13 mouse cellular contexts compared by ENCODE assay signal in the genomic region with DNA sequence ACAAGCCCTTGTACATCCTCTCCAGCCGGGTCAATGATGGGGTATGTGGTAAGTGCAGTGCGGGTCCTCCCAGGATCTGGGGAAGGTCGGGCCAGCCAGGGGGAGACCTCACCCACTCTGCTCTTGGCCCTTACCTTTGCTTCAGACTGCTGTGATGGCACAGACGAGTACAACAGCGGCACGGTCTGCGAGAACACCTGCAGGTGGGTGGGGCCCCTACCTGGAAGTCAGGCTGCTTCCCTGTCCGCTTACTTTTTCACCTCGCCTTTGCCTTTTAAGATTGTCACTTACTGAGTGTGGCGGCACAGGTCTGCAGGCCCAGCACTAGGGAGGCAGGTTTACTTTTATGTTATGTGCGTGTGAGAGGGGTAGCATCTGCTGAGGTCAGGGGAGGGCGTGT. TPM values are rescaled to one million over a fixed set of nuclear protein-coding genes. Genes with fewer than 3 reads are reported as not detected.
DNase-seq lines count a peak whose midpoint lies in the region; ATAC-seq and TF ChIP-seq lines count a peak whose summit lies in the region.
"Had no signal": no experiment of that assay in that cellular context is flagged by ENCODE, and none has a peak within 500 bp of the region (broad histone marks: within the 10 kb centered on the region; RNA-seq: fewer than 3 reads in every experiment).

No protein-coding gene starts in this region.

- H3K4me3 ChIP-seq in heart, embryonic 10.5 days: peak overlapping the region; percentile 83; the same call in 1 of the 2 replicates
- no peak overlapping the region for H3K4me3 ChIP-seq in lung, embryonic 14.5 days (ENCODE audit: low read depth, low read length)
- no peak overlapping the region for H3K4me3 ChIP-seq in embryonic facial prominence, embryonic 12.5 days
- peak overlapping the region; percentile 67; the same call in 1 of the 2 replicates for H3K4me3 ChIP-seq in limb, embryonic 13.5 days

- no peaks in the 10 kb centered on the region for H3K27me3 ChIP-seq in heart, embryonic 10.5 days (ENCODE audit: insufficient read depth, poor library complexity, severe bottlenecking)
- no peaks in the 10 kb centered on the region for H3K27me3 ChIP-seq in lung, embryonic 14.5 days (ENCODE audit: insufficient read depth, low read length)
- H3K27me3 ChIP-seq in embryonic facial prominence, embryonic 12.5 days: no peaks in the 10 kb centered on the region
- H3K27me3 ChIP-seq in limb, embryonic 13.5 days: no peaks in the 10 kb centered on the region

- no peak for TF ChIP-seq CTCF in lung, embryonic 14.5 days (IDR thresholded peaks at IDR 0.05; ENCODE audit: low read depth)

- H3K9ac ChIP-seq in lung, embryonic 14.5 days: no peak overlapping the region
- H3K9ac ChIP-seq in embryonic facial prominence, embryonic 12.5 days: no peak overlapping the region
- H3K9ac ChIP-seq in limb, embryonic 13.5 days: peak overlapping the region; percentile 26; the same call in 1 of the 2 replicates

- 92% methylated on average over 12 of the region's 12 CpGs for WGBS in heart, embryonic 10.5 days
- 85% methylated on average over 12 of the region's 12 CpGs for WGBS in lung, embryonic 14.5 days
- WGBS in embryonic facial prominence, embryonic 12.5 days: 93% methylated on average over 12 of the region's 12 CpGs
- WGBS in limb, embryonic 13.5 days: 92% methylated on average over 12 of the region's 12 CpGs

- peaks cover 24% of the 10 kb centered on the region for H3K4me1 ChIP-seq in heart, embryonic 10.5 days
- H3K4me1 ChIP-seq in lung, embryonic 14.5 days (ENCODE audit: insufficient read depth): peaks cover 7% of the 10 kb centered on the region
- peaks cover 29% of the 10 kb centered on the region for H3K4me1 ChIP-seq in embryonic facial prominence, embryonic 12.5 days
- H3K4me1 ChIP-seq in limb, embryonic 13.5 days: peaks cover 23% of the 10 kb centered on the region

- H3K4me2 ChIP-seq in lung, embryonic 14.5 days: 0 out of 2 replicates have a peak overlapping the region, but pooled peaks have one; percentile 79
- H3K4me2 ChIP-seq in embryonic facial prominence, embryonic 12.5 days (replicated peaks): 0 out of 2 replicates have a peak overlapping the region, but pooled peaks have one; percentile 82
- H3K4me2 ChIP-seq in limb, embryonic 13.5 days (replicated peaks): peak overlapping the region; percentile 93; the same call in 1 of the 2 replicates

- no peak overlapping the region; the same call in 1 of the 2 replicates for H3K27ac ChIP-seq in heart, embryonic 10.5 days
- H3K27ac ChIP-seq in lung, embryonic 14.5 days (ENCODE audit: low read depth): no peak overlapping the region
- no peak overlapping the region for H3K27ac ChIP-seq in embryonic facial prominence, embryonic 12.5 days
- H3K27ac ChIP-seq in limb, embryonic 13.5 days: no peak overlapping the region
- H3K27ac ChIP-seq: heart, embryonic 13.5 days had no signal

- no peak for ATAC-seq in lung, embryonic 14.5 days (ENCODE audit: insufficient read depth)
- no peak for ATAC-seq in embryonic facial prominence, embryonic 12.5 days (ENCODE audit: insufficient number of reproducible peaks, insufficient read depth, low FRiP score, low TSS enrichment)
- no peak for ATAC-seq in limb, embryonic 13.5 days (ENCODE audit: low FRiP score, low read depth)

- no peak for DNase-seq in heart, embryonic 10.5 days (ENCODE audit: low spot score)
- no peak for DNase-seq in heart, postnatal 4 days
- no peak for DNase-seq in lung, embryonic 14.5 days
- DNase-seq in lung, adult 18-20 months: no peak
- no peak for DNase-seq in adrenal gland, adult 2 months
- no peak for DNase-seq in heart, postnatal 25 days (ENCODE audit: low spot score)
- DNase-seq: adrenal gland, postnatal 36 days; gastrocnemius, postnatal 36 days; kidney, postnatal 25 days; lung, postnatal 10 days had no signal

- no peaks in the 10 kb centered on the region for H3K9me3 ChIP-seq in heart, embryonic 10.5 days
- H3K9me3 ChIP-seq in lung, embryonic 14.5 days (ENCODE audit: low read depth, low read length): no peaks in the 10 kb centered on the region
- no peaks in the 10 kb centered on the region for H3K9me3 ChIP-seq in embryonic facial prominence, embryonic 12.5 days
- no peaks in the 10 kb centered on the region for H3K9me3 ChIP-seq in limb, embryonic 13.5 days
- H3K9me3 ChIP-seq: heart, embryonic 13.5 days had no signal

- peaks cover 57% of the 10 kb centered on the region for H3K36me3 ChIP-seq in heart, embryonic 10.5 days
- peaks cover 52% of the 10 kb centered on the region for H3K36me3 ChIP-seq in lung, embryonic 14.5 days (ENCODE audit: insufficient read depth)
- peaks cover 54% of the 10 kb centered on the region for H3K36me3 ChIP-seq in embryonic facial prominence, embryonic 12.5 days
- peaks cover 58% of the 10 kb centered on the region for H3K36me3 ChIP-seq in limb, embryonic 13.5 days

- intact Hi-C loops in heart, postnatal 25 days (cut with DNase I): no loop called here

RNA-seq across cellular contexts. Expression of a gene that starts 1.9 kb away (rescaled TPM):
- polyA plus RNA-seq in heart, embryonic 10.5 days (2016; fragmentation: Nextera tagmentation; extraction: Ambion mirVana): 89.8 and 106 TPM in 2 replicates
- 10 to 100 TPM; 69.8 to 73.7 TPM for total RNA-seq in heart, postnatal 4 days (2021)
- 94.4 and 107 TPM in 2 replicates for polyA plus RNA-seq in lung, embryonic 14.5 days (2014; fragmentation: Nextera tagmentation; extraction: Ambion mirVana)
- polyA plus RNA-seq in embryonic facial prominence, embryonic 12.5 days (2016; fragmentation: Nextera tagmentation; extraction: Ambion mirVana): 113 and 115 TPM in 2 replicates
- polyA plus RNA-seq in limb, embryonic 13.5 days (2015; fragmentation: Nextera tagmentation; extraction: Ambion mirVana): 119 and 122 TPM in 2 replicates
- 100 to 1,000 TPM; 166 to 175 TPM for total RNA-seq in adrenal gland, adult 2 months (2021)
- polyA plus RNA-seq in adrenal gland, adult 2 months (2012; rRNA removed): 136 and 209 TPM in 2 replicates
- 10 to 100 TPM; 63.0 to 71.8 TPM for total RNA-seq in heart, postnatal 25 days (2021)

RNA-seq across cellular contexts. Expression of a gene that starts 2.1 kb away (rescaled TPM):
- 0.20 and 0.75 TPM in 2 replicates for polyA plus RNA-seq in heart, embryonic 10.5 days (2016; fragmentation: Nextera tagmentation; extraction: Ambion mirVana)
- not detected for total RNA-seq in heart, postnatal 4 days (2021)
- polyA plus RNA-seq in lung, embryonic 14.5 days (2014; fragmentation: Nextera tagmentation; extraction: Ambion mirVana): 1.4 and 1.5 TPM in 2 replicates
- 2.0 and 2.2 TPM in 2 replicates for polyA plus RNA-seq in embryonic facial prominence, embryonic 12.5 days (2016; fragmentation: Nextera tagmentation; extraction: Ambion mirVana)
- polyA plus RNA-seq in limb, embryonic 13.5 days (2015; fragmentation: Nextera tagmentation; extraction: Ambion mirVana): 1.0 and 1.5 TPM in 2 replicates
- total RNA-seq in adrenal gland, adult 2 months (2021): 1 to 10 TPM in 1 of 2 experiments, under 1 TPM in 1; 0.73 to 1.0 TPM
- polyA plus RNA-seq in adrenal gland, adult 2 months (2012; rRNA removed): 0.47 and 0.73 TPM in 2 replicates
- not detected for total RNA-seq in heart, postnatal 25 days (2021)

RNA-seq across cellular contexts. Expression of a gene that starts 15.3 kb away (rescaled TPM):
- 1.8 and 2.3 TPM in 2 replicates for polyA plus RNA-seq in heart, embryonic 10.5 days (2016; fragmentation: Nextera tagmentation; extraction: Ambion mirVana)
- total RNA-seq in heart, postnatal 4 days (2021): under 1 TPM; 0.71 to 0.97 TPM
- 3.8 and 5.5 TPM in 2 replicates for polyA plus RNA-seq in lung, embryonic 14.5 days (2014; fragmentation: Nextera tagmentation; extraction: Ambion mirVana)
- polyA plus RNA-seq in embryonic facial prominence, embryonic 12.5 days (2016; fragmentation: Nextera tagmentation; extraction: Ambion mirVana): 1.3 and 1.4 TPM in 2 replicates
- 1.6 TPM in 2 replicates for polyA plus RNA-seq in limb, embryonic 13.5 days (2015; fragmentation: Nextera tagmentation; extraction: Ambion mirVana)
- total RNA-seq in adrenal gland, adult 2 months (2021): 10 to 100 TPM; 14.2 to 46.9 TPM
- 137 and 177 TPM in 2 replicates for polyA plus RNA-seq in adrenal gland, adult 2 months (2012; rRNA removed)
- total RNA-seq in heart, postnatal 25 days (2021): 1 to 10 TPM; 2.0 to 3.2 TPM

RNA-seq across cellular contexts. Expression of a gene that starts 41.2 kb away (rescaled TPM):
- 25.0 and 25.9 TPM in 2 replicates for polyA plus RNA-seq in heart, embryonic 10.5 days (2016; fragmentation: Nextera tagmentation; extraction: Ambion mirVana)
- 1 to 10 TPM; 1.7 to 2.1 TPM for total RNA-seq in heart, postnatal 4 days (2021)
- 5.3 and 6.4 TPM in 2 replicates for polyA plus RNA-seq in lung, embryonic 14.5 days (2014; fragmentation: Nextera tagmentation; extraction: Ambion mirVana)
- 6.6 and 7.8 TPM in 2 replicates for polyA plus RNA-seq in embryonic facial prominence, embryonic 12.5 days (2016; fragmentation: Nextera tagmentation; extraction: Ambion mirVana)
- 6.2 and 6.3 TPM in 2 replicates for polyA plus RNA-seq in limb, embryonic 13.5 days (2015; fragmentation: Nextera tagmentation; extraction: Ambion mirVana)
- 1 to 10 TPM; 1.5 to 2.7 TPM for total RNA-seq in adrenal gland, adult 2 months (2021)
- 3.7 and 6.0 TPM in 2 replicates for polyA plus RNA-seq in adrenal gland, adult 2 months (2012; rRNA removed)
- 1 to 10 TPM in 1 of 2 experiments, under 1 TPM in 1; 0.83 to 1.6 TPM for total RNA-seq in heart, postnatal 25 days (2021)

RNA-seq across cellular contexts. Expression of a gene that starts 47.3 kb away (rescaled TPM):
- polyA plus RNA-seq in heart, embryonic 10.5 days (2016; fragmentation: Nextera tagmentation; extraction: Ambion mirVana): 0.15 and 0.29 TPM in 2 replicates
- total RNA-seq in heart, postnatal 4 days (2021): under 1 TPM; 0.47 to 0.52 TPM
- 0.12 and 0.43 TPM in 2 replicates for polyA plus RNA-seq in lung, embryonic 14.5 days (2014; fragmentation: Nextera tagmentation; extraction: Ambion mirVana)
- polyA plus RNA-seq in embryonic facial prominence, embryonic 12.5 days (2016; fragmentation: Nextera tagmentation; extraction: Ambion mirVana): 6.4 and 8.2 TPM in 2 replicates
- 0.13 and 0.23 TPM in 2 replicates for polyA plus RNA-seq in limb, embryonic 13.5 days (2015; fragmentation: Nextera tagmentation; extraction: Ambion mirVana)
- total RNA-seq in adrenal gland, adult 2 months (2021): 1 to 10 TPM; 2.1 to 2.4 TPM
- 1.3 and 1.7 TPM in 2 replicates for polyA plus RNA-seq in adrenal gland, adult 2 months (2012; rRNA removed)
- under 1 TPM; 0.21 to 0.50 TPM for total RNA-seq in heart, postnatal 25 days (2021)

Comparison
In these comparisons a context has a peak if more than half of its experiments do, and no peak if none do; other contexts are left out.
1. H3K4me3 ChIP-seq: peak in heart, embryonic 10.5 days (single experiment) and limb, embryonic 13.5 days (single experiment); none in lung, embryonic 14.5 days (single experiment) and embryonic facial prominence, embryonic 12.5 days (single experiment).
2. RNA of a gene that starts 15.3 kb away (polyA plus RNA-seq): 137 to 177 TPM in adrenal gland, adult 2 months; 3.8 to 5.5 TPM in lung, embryonic 14.5 days, 1.8 to 2.3 TPM in heart, embryonic 10.5 days, 1.6 TPM in limb, embryonic 13.5 days and 1.3 to 1.4 TPM in embryonic facial prominence, embryonic 12.5 days; every median in the first group is over 10 times any median in the second.
3. Peak in every context shown above with its lines, with median percentiles within 50 percentile points of each other: H3K4me2 ChIP-seq.